Mouse (Mus musculus) heart, adult 9 months (tissue): ENCODE data around the gene Prkag3.
A peak's percentile ranks its signal among the peaks of the same experiment; 100 is the strongest.

Experiments
- DNase-seq, 2 experiments: peaks; one replicate each; pipeline ENCODE4 v3.0.0; 2022; ENCODE audit warnings: low spot score in 2 of 2

Gene Prkag3

DNA sequence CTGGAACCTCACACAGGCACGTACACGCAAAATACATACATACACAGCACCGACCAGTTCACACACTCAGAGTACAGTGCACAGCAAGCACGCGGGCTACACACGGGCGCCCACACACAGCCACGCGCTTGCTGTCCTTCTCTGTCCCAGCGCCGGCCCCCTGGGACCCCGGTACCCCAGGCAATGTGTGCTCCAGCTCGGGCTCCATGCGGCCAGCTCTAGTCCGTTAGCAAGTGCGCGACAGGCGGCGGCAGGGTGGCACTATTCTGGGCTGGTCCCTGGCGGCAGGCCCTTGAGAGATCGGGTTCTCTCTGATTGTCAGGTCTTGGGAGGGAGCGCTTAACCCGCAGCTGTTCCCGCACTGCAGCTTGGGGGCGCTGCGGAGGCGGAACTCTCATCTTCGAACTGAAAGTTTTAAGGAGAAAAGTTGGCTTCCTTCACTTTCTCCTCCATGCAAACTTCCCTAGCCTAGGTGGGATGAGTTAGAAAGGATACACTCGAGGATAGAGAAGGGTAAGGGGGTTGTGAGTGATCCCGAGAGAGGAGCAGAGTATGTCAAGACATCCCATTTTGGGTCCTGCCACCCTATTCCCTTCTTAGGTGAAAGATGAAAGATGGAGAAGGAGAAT is at the start of gene Prkag3:
TSS of gene Prkag3 (minus strand) at position 579 of the 629 bp plus-strand sequence.
- DNase-seq: peak; percentile 48 to 62

DNA sequence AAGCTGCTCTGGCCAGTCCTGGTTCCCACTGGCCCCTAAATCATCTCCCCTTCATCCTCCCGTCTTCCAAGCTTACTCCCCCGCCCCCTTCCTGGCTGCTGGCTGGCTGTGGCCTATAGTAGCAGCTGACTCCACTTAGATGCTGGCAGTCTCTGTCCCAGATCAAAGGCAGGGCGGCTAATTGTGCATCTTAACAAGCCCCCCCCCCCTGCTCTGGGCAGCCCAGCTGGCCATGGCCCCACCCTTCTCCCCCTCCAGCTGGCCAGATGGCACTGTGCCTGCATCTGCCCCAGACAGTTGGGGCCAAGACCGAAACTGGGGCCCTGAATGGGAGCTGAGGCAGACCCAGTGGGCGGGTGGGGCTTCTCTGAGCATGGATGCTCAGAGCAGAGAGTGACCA is 48.4 kb upstream of the Prkag3 start:
- DNase-seq: no peak

DNA sequence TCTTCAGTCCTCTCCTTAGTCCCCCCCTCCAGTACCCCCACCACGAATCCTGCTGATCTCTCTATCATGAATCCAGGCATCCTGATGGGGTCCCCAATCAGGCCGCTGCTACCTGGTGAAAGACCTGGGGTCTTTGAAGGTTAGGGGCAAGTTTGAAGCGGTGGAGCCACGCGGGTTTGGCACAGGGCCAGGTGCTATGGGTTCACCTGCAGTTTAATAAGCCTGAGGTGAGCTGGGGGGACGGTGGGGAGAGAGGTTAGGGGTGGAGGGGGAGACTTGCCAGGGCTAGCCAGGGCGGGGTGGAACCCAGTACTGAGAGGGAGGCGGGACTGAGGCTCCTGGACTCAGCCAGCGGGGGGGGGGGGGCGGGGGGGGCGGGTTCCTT is 46.1 kb upstream of the Prkag3 start:
- DNase-seq: no peak

DNA sequence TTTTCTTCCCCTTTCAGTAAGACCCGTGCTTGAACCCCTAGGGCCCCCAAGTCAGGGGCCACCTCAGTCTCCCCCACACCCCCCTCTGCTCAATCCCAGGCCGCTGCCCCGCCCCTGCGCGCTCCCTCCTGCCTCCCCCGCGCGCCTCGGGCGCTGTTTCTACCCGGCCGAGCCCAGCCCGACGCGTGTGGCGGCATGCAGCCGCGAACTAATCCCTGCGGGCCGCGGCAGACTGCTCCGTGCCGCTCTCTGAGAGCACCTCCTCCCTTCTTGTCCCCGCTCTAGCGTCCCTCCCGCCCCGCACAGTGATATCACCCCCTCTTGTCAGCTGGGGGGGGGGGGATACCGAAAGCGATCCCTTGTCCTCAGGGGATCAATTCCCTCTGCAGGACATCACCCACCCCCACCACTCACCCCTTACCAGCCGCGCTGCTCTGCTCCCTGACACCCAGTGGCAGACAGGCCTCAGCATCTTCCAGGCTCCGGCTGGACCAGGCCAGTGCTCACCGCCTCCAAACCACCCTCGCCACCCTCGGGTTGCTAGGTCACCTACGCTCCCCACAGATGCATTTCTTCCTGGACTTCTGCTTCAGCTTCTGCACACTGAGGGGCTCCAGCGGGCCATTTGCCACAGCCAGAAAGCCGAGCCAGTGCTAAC is 45.6 kb upstream of the Prkag3 start:
- DNase-seq: no peak

DNA sequence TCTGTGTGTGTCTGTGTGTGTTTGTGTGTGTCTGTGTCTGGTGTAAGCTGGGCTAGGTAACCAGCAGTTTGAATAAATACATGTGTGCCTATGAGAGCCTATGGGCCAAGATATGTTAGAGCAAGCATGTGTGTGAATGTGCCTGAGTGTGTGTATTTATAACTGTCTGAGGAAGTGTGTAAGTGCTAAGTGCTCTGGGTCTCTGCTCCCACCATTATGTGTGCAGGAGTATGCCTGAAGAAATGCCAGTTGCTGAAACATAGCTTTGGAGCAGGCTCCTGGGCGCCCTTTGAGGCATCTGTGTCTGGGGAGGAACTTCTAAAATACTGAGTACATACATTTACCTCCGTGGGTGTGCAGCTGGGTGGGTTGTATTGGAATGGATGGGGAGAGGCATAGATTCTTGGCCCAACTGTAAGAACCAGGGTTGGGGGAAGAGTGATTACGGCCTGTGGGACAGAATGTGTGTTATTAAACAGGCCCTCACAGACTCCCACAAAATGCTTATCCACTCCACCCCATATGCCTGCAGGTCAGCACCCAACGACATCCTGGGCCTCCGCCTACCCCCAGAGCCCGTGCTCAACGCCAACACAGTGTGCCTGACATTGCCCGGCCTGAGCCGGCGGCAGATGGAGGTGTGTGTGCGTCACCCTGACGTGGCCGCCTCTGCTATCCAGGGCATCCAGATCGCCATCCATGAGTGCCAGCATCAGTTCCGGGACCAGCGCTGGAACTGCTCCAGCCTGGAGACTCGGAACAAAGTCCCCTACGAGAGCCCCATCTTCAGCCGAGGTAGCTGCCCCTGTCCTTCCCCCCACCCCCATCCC is 44.0 kb upstream of the Prkag3 start:
- DNase-seq: no peak

DNA sequence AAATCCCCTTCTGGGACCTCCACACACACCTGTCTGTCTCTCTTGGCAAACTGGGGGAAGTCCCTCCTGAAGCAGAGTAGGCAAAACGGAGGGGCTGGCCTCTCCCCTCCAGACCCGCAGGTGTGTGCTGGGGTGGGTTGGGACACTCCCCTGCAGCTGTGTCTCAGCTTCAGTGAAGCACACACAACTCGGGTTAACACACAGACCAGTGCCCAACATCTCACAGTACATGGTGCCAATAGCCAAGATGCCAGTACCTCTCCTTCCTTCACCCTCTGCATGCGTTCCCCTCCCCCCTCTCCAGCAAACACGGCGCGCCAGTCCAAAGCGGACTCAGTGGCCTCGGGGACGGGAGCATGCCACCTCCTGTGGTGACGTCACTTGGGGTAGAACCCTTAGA is 42.2 kb upstream of the Prkag3 start, which contains the start of gene Wnt10a:
TSS of gene Wnt10a (plus strand) at position 268 of the 400 bp plus-strand sequence.
- DNase-seq: no peak

DNA sequence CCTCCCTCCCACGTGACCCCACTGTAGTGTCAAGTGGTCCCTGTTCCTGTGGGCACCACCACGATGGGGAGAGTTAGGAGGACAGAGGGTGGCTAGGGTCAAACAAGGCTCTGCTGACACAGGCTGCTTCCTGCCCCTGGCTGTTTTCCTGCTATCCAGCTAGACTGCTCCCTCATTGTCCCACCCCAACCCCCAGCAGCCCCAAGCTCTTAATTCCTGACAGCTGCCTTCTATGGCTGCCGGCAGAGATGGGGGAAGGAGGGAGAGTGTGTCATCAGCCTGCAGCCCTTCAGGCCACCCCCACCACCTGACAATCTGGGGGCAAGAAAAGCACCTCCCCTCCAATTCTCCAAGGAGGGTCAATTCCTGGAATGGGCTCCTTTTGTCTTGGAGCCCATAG is 41.1 kb upstream of the Prkag3 start:
- no peak for DNase-seq

DNA sequence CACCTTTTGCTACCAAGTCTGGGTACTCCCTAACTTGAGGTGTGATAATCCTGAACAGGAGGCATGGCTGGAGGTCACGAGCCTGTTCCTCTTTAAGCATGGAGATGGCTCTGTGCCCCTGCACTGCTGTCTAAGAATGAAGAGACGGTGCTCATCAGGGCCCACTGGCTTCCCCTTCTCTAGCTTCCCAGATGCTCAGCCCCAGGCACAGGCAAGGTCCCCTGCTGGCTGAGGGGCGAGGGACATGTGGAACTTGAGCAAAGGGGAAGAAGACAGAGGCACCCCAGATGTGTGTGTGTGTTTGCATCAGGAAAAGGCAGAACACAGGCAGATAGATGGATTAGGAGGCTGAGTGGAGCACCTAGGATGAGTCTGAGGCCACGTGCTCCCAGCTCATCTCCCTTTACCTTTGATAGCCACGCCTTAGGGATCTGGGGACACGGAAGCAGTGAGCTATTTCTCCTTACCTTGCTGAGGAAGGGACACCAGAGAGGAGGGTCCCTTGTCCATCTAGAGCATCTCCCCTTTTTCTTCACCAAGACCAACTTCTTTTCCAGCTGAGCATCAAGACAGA is 39.7 kb upstream of the Prkag3 start:
- DNase-seq: no peak

DNA sequence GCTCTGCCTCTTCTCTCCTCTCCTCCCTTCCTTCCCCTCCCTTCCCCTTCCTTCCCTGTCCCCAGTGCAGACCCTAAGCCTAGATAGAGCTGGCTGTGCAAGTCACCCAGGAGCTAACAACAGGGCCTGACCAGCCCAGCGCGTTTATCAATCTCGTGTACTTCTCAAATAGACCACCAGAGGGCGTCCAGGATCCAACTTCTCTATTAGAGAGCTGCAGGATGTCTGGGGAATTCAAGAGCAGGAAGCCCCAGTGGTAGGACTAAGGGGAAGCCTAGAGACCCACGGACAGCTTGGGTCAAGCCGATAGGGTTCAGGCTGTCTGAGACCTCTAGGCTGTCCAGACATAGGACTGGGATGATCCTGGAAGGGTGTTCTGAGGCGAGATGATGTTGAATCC is 38.8 kb upstream of the Prkag3 start:
- DNase-seq: peak; percentile 64 to 74

DNA sequence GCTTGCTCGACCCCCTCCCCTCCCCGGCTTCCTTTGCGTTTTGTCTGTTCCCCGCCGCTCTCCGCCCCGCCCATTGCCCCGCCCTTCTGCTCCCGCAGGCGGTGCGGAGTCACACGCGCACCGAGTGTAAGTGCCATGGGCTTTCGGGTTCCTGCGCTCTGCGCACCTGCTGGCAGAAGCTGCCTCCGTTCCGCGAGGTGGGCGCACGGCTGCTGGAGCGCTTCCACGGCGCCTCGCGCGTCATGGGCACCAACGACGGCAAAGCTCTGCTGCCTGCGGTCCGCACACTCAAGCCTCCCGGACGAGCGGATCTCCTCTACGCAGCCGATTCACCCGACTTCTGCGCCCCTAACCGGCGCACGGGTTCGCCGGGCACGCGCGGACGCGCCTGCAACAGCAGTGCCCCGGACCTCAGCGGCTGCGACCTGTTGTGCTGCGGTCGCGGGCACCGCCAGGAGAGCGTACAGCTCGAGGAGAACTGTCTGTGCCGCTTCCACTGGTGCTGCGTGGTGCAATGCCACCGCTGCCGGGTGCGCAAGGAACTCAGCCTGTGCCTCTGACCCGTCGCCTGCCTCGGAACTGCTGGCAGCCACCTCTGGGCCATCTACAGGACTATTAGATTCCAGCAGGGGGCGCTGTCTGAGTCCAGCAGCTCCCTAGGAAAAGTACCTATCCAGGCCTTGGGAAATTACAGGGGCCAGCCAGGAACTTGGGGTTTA is 35.2 kb upstream of the Prkag3 start:
- DNase-seq: peak; percentile 24 to 47

DNA sequence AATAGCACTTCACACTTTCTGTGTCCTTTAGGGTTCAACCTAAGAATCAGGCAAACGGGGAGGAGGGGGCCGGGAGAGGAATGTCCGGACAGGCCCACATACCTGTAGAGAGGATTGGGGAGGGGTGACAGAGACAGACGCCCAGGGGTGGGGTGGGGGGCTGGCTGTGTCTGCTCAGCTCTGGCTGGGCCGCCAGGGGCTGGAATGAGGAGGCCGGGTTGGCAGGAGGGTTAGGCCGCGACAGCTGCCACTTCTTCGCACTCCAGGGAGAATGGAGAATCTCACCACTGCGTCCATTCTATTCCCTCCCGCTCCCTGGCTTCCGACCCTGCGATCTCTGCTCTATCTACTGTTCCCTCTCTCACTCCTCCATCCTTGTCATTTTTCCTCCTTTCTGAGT is 34.5 kb upstream of the Prkag3 start:
- no peak for DNase-seq

DNA sequence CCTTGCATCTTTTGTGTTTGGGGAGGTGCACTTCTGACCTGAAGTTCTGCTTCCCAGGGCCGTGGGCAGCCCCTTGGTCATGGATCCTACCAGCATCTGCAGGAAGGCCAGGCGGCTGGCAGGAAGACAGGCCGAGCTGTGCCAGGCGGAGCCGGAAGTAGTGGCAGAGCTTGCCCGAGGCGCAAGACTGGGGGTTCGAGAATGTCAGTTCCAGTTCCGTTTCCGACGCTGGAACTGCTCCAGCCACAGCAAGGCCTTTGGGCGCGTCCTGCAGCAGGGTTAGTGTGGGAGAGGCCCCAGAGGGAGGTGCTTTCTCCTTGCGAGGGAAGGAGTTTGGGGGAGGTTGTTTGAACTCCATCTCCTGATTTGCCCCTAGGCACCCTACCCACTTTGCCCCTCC is 33.0 kb upstream of the Prkag3 start:
- DNase-seq: no peak

DNA sequence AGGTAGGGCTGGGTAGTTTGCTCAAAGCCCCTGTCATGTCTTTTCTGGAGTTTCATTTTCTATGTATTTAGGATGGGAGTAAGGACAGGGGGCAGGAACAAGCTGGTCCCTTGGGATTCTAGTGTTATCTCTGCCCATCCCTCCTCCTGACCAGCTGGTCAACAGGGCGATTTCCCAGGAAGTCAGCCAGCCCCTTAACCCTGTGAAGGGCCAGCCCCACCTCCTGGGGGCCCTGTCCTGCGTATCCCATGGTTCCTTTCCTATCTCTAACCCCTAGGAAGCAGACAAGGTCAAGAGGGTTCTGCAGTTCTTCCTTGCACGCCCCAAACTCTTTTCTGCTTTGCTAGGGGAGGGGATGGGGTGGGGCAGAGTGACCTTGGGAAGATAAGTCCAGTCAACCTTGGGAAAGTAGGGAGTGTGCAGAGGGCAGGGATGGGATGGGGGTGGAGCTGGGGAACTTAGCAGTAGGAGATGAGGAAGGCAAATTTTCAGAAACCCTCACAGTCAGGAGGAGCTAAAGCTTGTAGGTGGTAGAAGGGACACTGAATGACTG is 30.0 kb upstream of the Prkag3 start:
- no peak for DNase-seq

DNA sequence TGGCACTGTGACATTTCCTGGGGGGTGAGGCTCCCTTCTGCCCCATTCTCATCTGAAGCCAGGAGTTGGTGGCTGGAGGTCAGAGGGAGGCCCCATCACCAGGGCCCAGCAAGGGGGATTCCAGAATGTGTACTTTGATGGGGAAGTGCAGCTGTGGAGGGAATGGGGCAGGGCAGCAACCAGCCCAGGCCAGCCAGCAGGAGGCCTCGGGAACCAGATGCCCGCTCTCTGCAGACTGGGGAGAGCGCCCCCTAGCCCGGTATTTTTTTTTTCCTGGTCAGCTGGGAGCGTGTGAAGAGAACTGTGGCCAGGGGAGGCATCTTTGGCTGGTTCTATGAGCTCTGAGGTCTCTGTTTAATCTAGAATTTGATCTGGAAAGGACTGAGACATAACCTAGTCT is 26.8 kb upstream of the Prkag3 start:
- no peak for DNase-seq

DNA sequence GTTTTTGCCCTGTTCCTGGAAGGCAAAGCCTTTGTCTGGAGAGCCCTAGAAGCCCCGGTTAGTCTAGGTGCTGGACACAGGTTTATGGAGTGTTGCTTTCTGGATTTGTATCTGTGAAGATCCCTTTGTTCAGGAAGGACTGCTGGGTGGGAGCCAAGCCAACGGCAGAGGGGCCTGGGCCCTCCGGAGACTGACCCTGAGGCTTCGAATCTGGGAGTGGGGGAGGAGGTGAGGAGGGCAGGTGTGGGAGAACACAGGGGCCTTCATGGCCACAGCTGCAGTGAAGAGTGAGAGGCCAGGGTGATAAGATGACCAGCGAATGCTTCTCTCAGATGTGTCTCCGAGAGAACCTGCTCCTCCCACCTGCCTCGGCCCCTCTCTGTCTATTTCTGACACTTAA is 25.0 kb upstream of the Prkag3 start:
- DNase-seq: no peak

DNA sequence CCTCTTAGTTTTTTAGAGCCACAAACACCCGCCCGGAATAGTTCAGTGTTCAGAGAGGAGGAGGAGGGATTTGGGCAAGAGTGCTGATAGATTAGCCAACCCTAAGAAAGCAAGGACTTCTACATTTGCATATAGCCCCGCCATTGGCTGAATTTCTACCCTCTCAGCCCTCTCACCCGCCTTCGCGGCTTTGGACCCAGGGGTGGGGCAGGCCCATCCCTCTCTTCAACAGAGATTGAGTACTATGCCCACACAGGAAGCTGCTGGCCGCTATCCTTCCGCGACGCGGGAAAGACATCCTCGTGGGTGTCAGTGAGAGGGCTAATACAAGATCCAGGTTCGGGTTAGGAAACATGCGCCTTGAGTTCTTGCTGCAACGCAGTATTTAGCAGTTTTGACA is 24.1 kb upstream of the Prkag3 start:
- DNase-seq: peak; percentile 87 to 88

DNA sequence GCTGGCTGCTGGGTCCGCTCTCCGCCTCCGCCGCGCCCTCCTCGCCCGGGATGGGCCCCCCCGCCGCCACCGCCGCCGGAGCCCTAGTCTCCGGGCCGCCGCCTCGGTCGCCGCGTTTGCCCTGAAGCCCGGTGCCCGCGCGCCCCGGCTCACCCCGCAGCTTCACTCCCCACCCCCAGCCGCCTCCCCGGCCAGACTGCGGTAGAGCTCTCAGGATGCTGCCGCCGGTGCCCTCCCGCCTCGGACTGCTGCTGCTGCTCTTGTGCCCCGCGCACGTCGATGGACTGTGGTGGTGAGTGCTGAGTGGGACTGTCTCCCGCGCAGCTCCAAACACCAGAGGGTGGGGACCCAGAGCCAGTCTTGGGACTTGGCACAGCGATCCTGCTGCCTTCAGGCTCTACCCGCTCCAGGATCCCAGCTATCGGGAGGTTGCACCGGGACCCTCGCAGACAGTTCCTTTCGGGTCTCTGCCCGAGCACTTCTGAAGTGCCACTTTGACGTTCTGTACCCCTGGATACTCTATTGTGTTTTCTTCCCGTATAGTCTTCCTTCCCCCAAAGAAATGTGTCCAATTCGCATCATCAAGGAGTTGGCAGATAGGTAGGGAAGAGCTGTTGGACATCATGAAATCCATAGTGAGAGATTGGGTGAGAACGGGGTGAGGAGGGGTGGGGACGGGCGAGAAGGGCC is 23.1 kb upstream of the Prkag3 start:
- no peak for DNase-seq

DNA sequence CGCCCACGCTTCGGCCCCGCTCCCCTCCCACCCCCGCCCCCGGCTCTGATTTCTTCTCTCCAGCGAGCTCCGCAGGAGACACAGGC is 22.7 kb upstream of the Prkag3 start, which contains the start of gene Wnt6:
TSS of gene Wnt6 (plus strand) at position 48 of the 86 bp plus-strand sequence.
- DNase-seq: no peak

DNA sequence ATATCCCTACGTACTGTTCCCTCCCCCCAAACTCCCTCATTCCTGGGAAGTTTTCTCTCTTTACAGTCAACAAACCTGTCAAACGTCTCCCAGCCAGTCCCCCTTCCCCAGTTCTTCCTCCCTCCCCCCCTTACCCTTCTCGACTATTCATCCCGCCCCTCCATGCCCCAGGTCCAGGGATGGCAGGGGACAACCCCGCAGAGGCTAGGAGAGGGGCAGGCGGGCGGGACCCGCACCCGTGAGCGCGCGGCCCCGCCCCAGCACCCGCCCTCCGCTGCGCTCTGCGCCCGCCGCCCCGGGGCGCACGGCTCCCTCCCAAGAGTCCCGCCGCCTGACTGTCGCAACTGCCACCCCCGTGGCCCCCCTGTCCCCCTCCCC is 22.4 kb upstream of the Prkag3 start:
- DNase-seq: no peak

DNA sequence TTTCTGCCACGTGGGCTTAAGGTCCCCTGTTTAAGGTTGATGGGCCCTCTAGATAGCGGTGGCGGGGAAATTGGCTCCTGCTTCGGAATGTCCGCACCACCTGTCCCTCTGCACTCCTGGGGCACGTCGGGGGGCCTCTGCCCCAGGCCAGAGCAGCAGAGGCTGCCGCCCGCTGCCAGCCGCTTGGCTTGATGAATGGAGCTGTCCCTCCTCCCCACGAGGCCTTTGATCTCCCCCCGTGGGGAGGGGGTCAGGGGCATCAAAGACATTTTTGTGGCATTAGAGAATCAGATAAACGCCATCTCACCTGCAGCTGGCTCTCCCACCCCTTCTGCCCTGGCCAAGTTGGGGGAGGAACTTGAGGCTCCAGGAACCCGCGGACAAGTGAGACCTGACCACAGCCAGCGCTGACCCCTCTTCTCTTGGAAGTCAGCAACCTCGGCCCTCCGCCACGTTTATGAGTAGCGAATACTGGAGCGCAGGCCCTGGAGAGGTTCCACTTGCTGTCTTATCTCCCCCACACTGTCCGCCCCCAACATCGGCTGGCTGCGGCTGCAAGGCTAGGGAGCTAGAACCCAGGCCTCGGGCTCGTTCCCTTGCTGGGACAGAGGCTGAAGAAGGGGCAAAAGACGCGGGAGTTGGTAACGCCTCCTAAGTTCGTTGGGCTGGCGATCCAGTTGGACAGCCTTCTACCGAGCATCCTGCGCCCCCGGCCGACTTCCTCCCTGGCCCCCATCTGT is 21.9 kb upstream of the Prkag3 start:
- no peak for DNase-seq

DNA sequence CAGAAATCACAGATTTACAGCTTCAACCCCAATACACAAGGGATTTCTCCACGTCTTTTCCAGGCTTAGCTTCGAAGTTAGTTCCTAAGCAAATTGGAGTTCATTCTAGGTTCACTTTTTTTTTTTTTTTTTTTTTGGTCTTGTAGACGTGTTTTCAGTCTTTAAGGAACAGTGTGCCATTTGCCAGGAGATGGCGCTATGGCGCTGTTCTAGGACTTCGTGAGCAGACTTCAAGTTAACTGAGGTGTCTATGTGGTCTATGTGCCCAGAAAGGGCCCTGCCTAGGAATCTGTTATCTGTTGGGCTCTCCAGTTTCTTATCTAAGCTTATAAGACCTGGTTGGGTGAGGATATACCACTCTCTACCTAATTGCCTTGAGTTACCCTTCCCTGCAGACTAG is 14.1 kb upstream of the Prkag3 start:
- no peak for DNase-seq
